Mouse (Mus musculus) bone marrow, adult 2 months (tissue): ENCODE data around the gene Gm15217.

Experiments
- CTCF ChIP-seq: fragments of 200-500 bp; IDR thresholded peaks from 2 replicates; pipeline ENCODE4 v1.5.1; 2011; ENCODE audit warnings: low read length, control low read depth; ENCODE audit not compliant: control insufficient read depth, insufficient read depth
- POLR2A ChIP-seq: fragments of 200-500 bp; IDR thresholded peaks from 2 replicates; pipeline ENCODE4 v1.6.1; 2011; ENCODE audit warnings: low read depth, mild to moderate bottlenecking, control low read depth, low read length, borderline replicate concordance; ENCODE audit not compliant: control insufficient read depth

- TF ChIP-seq POLR2A (no peak), CTCF (no peak)
Measured at GRCm38 (mm10) chr14:46389438-46390248, 10.4 kb downstream of the Gm15217 start.
